Mouse (Mus musculus): ENCODE results near the gene Arhgap15.
"Not testable (repeated sequence)": the region's sequence is repeated elsewhere in the genome, so short reads cannot be mapped to it uniquely, and the experiment has no call there.

Gene Arhgap15

GRCm38 (mm10) chr2:43748287-43748983, at the start of gene Arhgap15:
TSS of gene Arhgap15 (plus strand) at chr2:43748824.
- DNase-seq = peak; percentile 52 to 61

- DNase-seq = no peak
Observed at GRCm38 (mm10) chr2:43712611-43713138, 35.9 kb upstream of the Arhgap15 start.

- peak; percentile 77 to 80 for DNase-seq
Observed at GRCm38 (mm10) chr2:43722446-43723103, 26.0 kb upstream of the Arhgap15 start.

GRCm38 (mm10) chr2:43723104-43723541, 25.5 kb upstream of the Arhgap15 start:
- no peak for DNase-seq

- no peak for DNase-seq
Observed at GRCm38 (mm10) chr2:43727181-43727580, 21.4 kb upstream of the Arhgap15 start.

GRCm38 (mm10) chr2:43727693-43728092, 20.9 kb upstream of the Arhgap15 start:
- peak; percentile 70 to 74 for DNase-seq

GRCm38 (mm10) chr2:43728831-43729230, 19.8 kb upstream of the Arhgap15 start:
- DNase-seq = no peak

GRCm38 (mm10) chr2:43732396-43732795, 16.2 kb upstream of the Arhgap15 start:
- no peak for DNase-seq

- not testable (repeated sequence) for DNase-seq
Observed at GRCm38 (mm10) chr2:43735071-43735470, 13.6 kb upstream of the Arhgap15 start.

GRCm38 (mm10) chr2:43737546-43737945, 11.1 kb upstream of the Arhgap15 start:
- no peak for DNase-seq

GRCm38 (mm10) chr2:43738562-43739112, 10.0 kb upstream of the Arhgap15 start:
- peak; percentile 75 to 80 for DNase-seq

- DNase-seq = peak; percentile 67 to 73
Observed at GRCm38 (mm10) chr2:43739190-43739818, 9.3 kb upstream of the Arhgap15 start.

- no peak for DNase-seq
Observed at GRCm38 (mm10) chr2:43749321-43749720, 697 bp downstream of the Arhgap15 start.

- DNase-seq = no peak
Observed at GRCm38 (mm10) chr2:43755899-43756298, 7.3 kb downstream of the Arhgap15 start.

GRCm38 (mm10) chr2:43756626-43757025, 8.0 kb downstream of the Arhgap15 start:
- DNase-seq = no peak

- no peak for DNase-seq
Observed at GRCm38 (mm10) chr2:43761735-43762134, 13.1 kb downstream of the Arhgap15 start.

- DNase-seq = no peak
Observed at GRCm38 (mm10) chr2:43763279-43763678, 14.7 kb downstream of the Arhgap15 start.

GRCm38 (mm10) chr2:43764456-43764855, 15.8 kb downstream of the Arhgap15 start:
- DNase-seq = no peak

- DNase-seq = no peak
Observed at GRCm38 (mm10) chr2:43766200-43766599, 17.6 kb downstream of the Arhgap15 start.

- DNase-seq = no peak
Observed at GRCm38 (mm10) chr2:43769850-43770570, 21.4 kb downstream of the Arhgap15 start.

GRCm38 (mm10) chr2:43772640-43773039, 24.0 kb downstream of the Arhgap15 start:
- DNase-seq = peak; percentile 54

GRCm38 (mm10) chr2:43782157-43782556, 33.5 kb downstream of the Arhgap15 start:
- DNase-seq = no peak

Measured in B cell, adult 2 months (primary cell).